Mouse (Mus musculus) intestine, embryonic 14.5 days (tissue): ENCODE measurements around the gene Syt16. TPM values are rescaled to one million over a fixed set of nuclear protein-coding genes. Genes with fewer than 3 reads are reported as not detected.

ENCODE experiments used
- ATAC-seq: fragments of 200-750 bp; cut with Nextera tagmentation; replicated peaks from 2 replicates; pipeline ENCODE4 v1.8.0; 2017; ENCODE audit warnings: low read depth, moderate number of reproducible peaks, moderate TSS enrichment, moderate library complexity; ENCODE audit not compliant: low FRiP score, low TSS enrichment
- DNase-seq: peaks from one replicate; pipeline ENCODE4 v3.0.0-alpha.2; 2018; ENCODE audit warnings: low spot score
- H3K27ac ChIP-seq: fragments of 300-500 bp; sonication (generic); 2 replicates; pipeline ENCODE4 v1.5.1; 2014; ENCODE audit warnings: low read depth, mild to moderate bottlenecking, control low read depth
- H3K27me3 ChIP-seq: fragments of 300-500 bp; sonication (generic); replicated peaks from 2 replicates; pipeline ENCODE4 v1.6.1; 2014; ENCODE audit warnings: low read length, control low read depth; ENCODE audit not compliant: control insufficient read depth, insufficient read depth
- H3K36me3 ChIP-seq: fragments of 300-500 bp; sonication (generic); 2 replicates; pipeline ENCODE4 v1.6.1; 2014; ENCODE audit warnings: low read length, control low read depth; ENCODE audit not compliant: control insufficient read depth, insufficient read depth
- H3K4me1 ChIP-seq: fragments of 300-500 bp; sonication (generic); replicated peaks from 2 replicates; pipeline ENCODE4 v1.6.1; 2014; ENCODE audit warnings: low read length, control low read depth, mixed read lengths; ENCODE audit not compliant: control insufficient read depth, insufficient read depth
- H3K4me2 ChIP-seq: fragments of 300-500 bp; sonication (generic); 2 replicates; pipeline ENCODE4 v1.6.1; 2014; ENCODE audit warnings: low read length
- H3K4me3 ChIP-seq: fragments of 300-500 bp; sonication (generic); 2 replicates; pipeline ENCODE4 v1.5.1; 2014; ENCODE audit warnings: low read depth, low read length, control low read depth, mixed read lengths
- H3K9ac ChIP-seq: fragments of 300-500 bp; sonication (generic); 2 replicates; pipeline ENCODE4 v1.6.1; 2014; ENCODE audit warnings: mild to moderate bottlenecking, low read length
- H3K9me3 ChIP-seq: fragments of 300-500 bp; sonication (generic); 2 replicates; pipeline ENCODE4 v1.6.1; 2016; ENCODE audit warnings: low read length, control low read depth; ENCODE audit not compliant: control insufficient read depth
- WGBS: fragments of 180-500 bp; shearing (Covaris S2); extraction: QIAGEN DNeasy Blood & Tissue Kit; methylation state at CpG from one replicate; pipeline ENCODE4 v1.1.7; 2014; 5-methylcytosine and 5-hydroxymethylcytosine counted together
- polyA plus RNA-seq: library from polyadenylated mRNA; unstranded; fragments of >200 nt; fragmentation: Nextera tagmentation; extraction: Ambion mirVana; gene quantifications from 2 replicates; pipeline ENCODE4 v1.2.1, GENCODE M21; 2014

Gene Syt16
- polyA plus RNA-seq, 1 experiment from 2014 or later = 1.8 TPM

- ATAC-seq (no peak), DNase-seq (no peak)
- no peaks in the 10 kb centered on the region for H3K4me1 ChIP-seq
- WGBS = 69% methylated on average over 8 of the region's 8 CpGs
- H3K27ac ChIP-seq = no peak overlapping the region
- H3K4me2 ChIP-seq = no peak overlapping the region
- no peaks in the 10 kb centered on the region for H3K36me3 ChIP-seq
- no peak overlapping the region for H3K9ac ChIP-seq
- no peaks in the 10 kb centered on the region for H3K9me3 ChIP-seq
- H3K27me3 ChIP-seq = no peaks in the 10 kb centered on the region
- H3K4me3 ChIP-seq = no peak overlapping the region
Measured at GRCm38 (mm10) chr12:74098572-74099290, 101.3 kb downstream of the Syt16 start.

GRCm38 (mm10) chr12:74105811-74106513, 108.5 kb downstream of the Syt16 start:
- Histone ChIP-seq H3K9ac (no peak overlapping the region), H3K4me3 (no peak overlapping the region), H3K9me3 (no peaks in the 10 kb centered on the region), H3K36me3 (no peaks in the 10 kb centered on the region), H3K27ac (no peak overlapping the region), H3K27me3 (no peaks in the 10 kb centered on the region), H3K4me2 (no peak overlapping the region), H3K4me1 (no peaks in the 10 kb centered on the region)
- WGBS = 83% methylated on average over 6 of the region's 6 CpGs
- ATAC-seq (no peak), DNase-seq (no peak)

- 41% methylated on average over 4 of the region's 4 CpGs for WGBS
- no peak for ATAC-seq
- DNase-seq = no peak
Measured at GRCm38 (mm10) chr12:74108663-74109081, 111.2 kb downstream of the Syt16 start.

GRCm38 (mm10) chr12:74109462-74110068, 112.1 kb downstream of the Syt16 start:
- Histone ChIP-seq H3K4me2 (no peak overlapping the region), H3K27ac (no peak overlapping the region), H3K36me3 (no peaks in the 10 kb centered on the region), H3K27me3 (no peaks in the 10 kb centered on the region), H3K9ac (no peak overlapping the region), H3K4me1 (no peaks in the 10 kb centered on the region), H3K4me3 (no peak overlapping the region), H3K9me3 (no peaks in the 10 kb centered on the region)
- DNase-seq (no peak), ATAC-seq (no peak)
- WGBS = 87% methylated on average over 10 of the region's 10 CpGs

More at GRCm38 (mm10) chr12:74108663-74109081, 111.2 kb downstream of the Syt16 start:
- H3K9me3 ChIP-seq = no peaks in the 10 kb centered on the region
- H3K36me3 ChIP-seq = no peaks in the 10 kb centered on the region
- H3K9ac ChIP-seq = no peak overlapping the region
- no peaks in the 10 kb centered on the region for H3K4me1 ChIP-seq
- no peak overlapping the region for H3K4me3 ChIP-seq
- H3K27me3 ChIP-seq = no peaks in the 10 kb centered on the region
- H3K27ac ChIP-seq = no peak overlapping the region
- no peak overlapping the region for H3K4me2 ChIP-seq

GRCm38 (mm10) chr12:74116825-74117224, 119.4 kb downstream of the Syt16 start:
- DNase-seq = no peak
- ATAC-seq = no peak
- 91% methylated on average over 6 of the region's 6 CpGs for WGBS

GRCm38 (mm10) chr12:74125796-74126195, 128.3 kb downstream of the Syt16 start:
- ATAC-seq (no peak), DNase-seq (no peak)
- H3K4me2 ChIP-seq = no peak overlapping the region
- H3K27ac ChIP-seq = no peak overlapping the region
- 77% methylated on average over 12 of the region's 12 CpGs for WGBS
- H3K27me3 ChIP-seq = no peaks in the 10 kb centered on the region
- no peaks in the 10 kb centered on the region for H3K36me3 ChIP-seq
- no peaks in the 10 kb centered on the region for H3K4me1 ChIP-seq
- H3K9ac ChIP-seq = no peak overlapping the region
- H3K9me3 ChIP-seq = 0 out of 2 replicates have a peak, but pooled peaks cover 4% of the 10 kb centered on the region
- H3K4me3 ChIP-seq = no peak overlapping the region

More at GRCm38 (mm10) chr12:74116825-74117224, 119.4 kb downstream of the Syt16 start:
- no peaks in the 10 kb centered on the region for H3K27me3 ChIP-seq
- H3K36me3 ChIP-seq = no peaks in the 10 kb centered on the region
- H3K4me1 ChIP-seq = no peaks in the 10 kb centered on the region
- no peak overlapping the region for H3K9ac ChIP-seq
- no peak overlapping the region for H3K27ac ChIP-seq
- no peaks in the 10 kb centered on the region for H3K9me3 ChIP-seq
- H3K4me2 ChIP-seq = no peak overlapping the region
- no peak overlapping the region for H3K4me3 ChIP-seq

- Histone ChIP-seq H3K9ac (no peak overlapping the region), H3K4me1 (no peaks in the 10 kb centered on the region), H3K9me3 (0 out of 2 replicates have a peak, but pooled peaks cover 4% of the 10 kb centered on the region), H3K4me3 (no peak overlapping the region), H3K27me3 (no peaks in the 10 kb centered on the region), H3K4me2 (no peak overlapping the region), H3K27ac (no peak overlapping the region), H3K36me3 (no peaks in the 10 kb centered on the region)
- 65% methylated on average over 1 of the region's 1 CpGs for WGBS
- DNase-seq (no peak), ATAC-seq (no peak)
Measured at GRCm38 (mm10) chr12:74128229-74128628, 130.8 kb downstream of the Syt16 start.

- ATAC-seq (no peak), DNase-seq (no peak)
- Histone ChIP-seq H3K9ac (no peak overlapping the region), H3K27me3 (no peaks in the 10 kb centered on the region), H3K4me1 (no peaks in the 10 kb centered on the region), H3K4me2 (no peak overlapping the region), H3K4me3 (no peak overlapping the region), H3K36me3 (no peaks in the 10 kb centered on the region), H3K27ac (no peak overlapping the region), H3K9me3 (no peaks in the 10 kb centered on the region)
- 47% methylated on average over 2 of the region's 2 CpGs for WGBS
Measured at GRCm38 (mm10) chr12:74131790-74132189, 134.3 kb downstream of the Syt16 start.
